Mouse (Mus musculus): ENCODE results near the gene Fam151a.

DNA sequence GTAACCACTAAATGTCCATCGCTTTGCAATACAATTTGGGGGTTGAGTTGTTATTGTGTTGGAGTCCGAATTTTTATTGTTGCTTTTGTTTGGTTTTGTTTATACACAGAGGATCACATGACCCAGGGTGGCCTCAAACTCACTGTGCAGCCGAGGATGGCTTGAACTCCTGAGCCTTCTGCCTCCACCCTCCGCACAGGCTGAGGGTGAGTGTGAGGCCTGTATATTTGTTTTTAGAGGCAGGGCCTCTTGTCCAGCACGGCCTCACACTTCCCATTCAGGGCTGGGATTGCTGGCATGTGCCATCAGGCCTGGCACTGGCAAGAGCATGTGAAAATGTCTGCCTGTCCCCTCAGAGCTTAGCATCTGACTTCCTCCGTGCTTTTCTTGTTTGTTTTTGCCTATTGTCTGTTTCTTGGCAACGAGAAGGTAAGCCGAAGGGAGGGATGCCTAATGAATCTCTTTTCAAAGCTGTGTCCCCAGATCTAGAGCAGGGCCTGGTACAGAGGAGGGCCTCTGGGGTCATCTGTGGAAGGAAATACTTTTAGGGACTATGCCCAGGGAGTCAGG is 28.5 kb upstream of the Fam151a start:
- TF ChIP-seq CTCF (conservative IDR thresholded peaks at IDR 0.05; ENCODE audit: insufficient read depth, insufficient read length, low read depth, low read length) (no peak), POLR2A (IDR thresholded peaks at IDR 0.05; ENCODE audit: low read depth, low read length) (no peak)

Measured in kidney, adult 2 months (tissue).